Mouse (Mus musculus): ENCODE results near the gene Zfp655.
"Not testable (repeated sequence)": the region's sequence is repeated elsewhere in the genome, so short reads cannot be mapped to it uniquely, and the experiment has no call there.

Gene Zfp655

DNA sequence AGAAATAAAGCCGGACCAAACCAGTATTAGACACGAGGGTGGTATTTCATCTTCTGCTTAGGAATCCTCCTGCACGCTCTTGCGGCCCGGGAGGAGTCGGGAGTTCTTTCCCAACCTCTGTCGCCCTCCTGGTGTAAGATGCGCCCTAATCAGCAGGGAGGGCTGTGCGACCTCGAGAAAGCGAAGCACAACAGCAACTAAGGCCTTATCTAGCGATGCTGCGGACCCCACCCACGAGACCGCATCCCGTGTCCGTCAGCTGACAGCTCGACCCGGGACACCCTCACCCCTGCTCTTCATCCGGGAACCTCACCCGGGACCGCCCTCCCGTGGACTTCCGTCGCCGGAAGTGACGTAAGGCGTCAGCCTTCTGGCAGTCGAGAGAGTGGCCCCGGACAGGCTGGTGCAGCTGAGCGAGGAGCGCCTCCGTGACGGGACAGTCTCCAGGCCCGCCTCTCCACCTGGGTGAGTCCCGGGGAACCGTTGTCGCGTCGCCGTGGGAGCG is at the start of gene Zfp655:
Gene Zfp655 (plus strand): TSS at position 349 of the 505 bp plus-strand sequence.
- peak; percentile 98 for DNase-seq (ENCODE audit: low read depth, low spot score)

DNA sequence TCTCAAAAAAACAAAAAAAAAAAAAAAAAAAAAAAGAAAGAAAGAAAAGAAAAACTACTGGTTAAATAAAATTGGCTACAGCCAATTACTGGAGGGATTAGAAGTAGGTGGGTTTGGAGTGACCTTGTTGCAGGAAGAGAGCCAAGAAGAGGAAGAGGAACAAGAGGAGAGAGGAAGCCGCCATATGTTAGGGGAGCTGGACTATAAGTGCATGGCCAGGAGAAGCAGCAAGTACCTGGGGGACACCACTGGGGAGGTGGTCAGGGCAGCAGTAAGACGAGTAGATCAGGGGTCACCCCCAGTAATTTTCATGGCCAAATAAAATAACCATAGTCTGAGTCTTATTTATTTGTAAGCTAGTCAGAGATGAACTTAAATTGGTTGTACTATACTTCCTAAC is 46.3 kb upstream of the Zfp655 start:
- no peak for DNase-seq (ENCODE audit: low read depth, low spot score)

DNA sequence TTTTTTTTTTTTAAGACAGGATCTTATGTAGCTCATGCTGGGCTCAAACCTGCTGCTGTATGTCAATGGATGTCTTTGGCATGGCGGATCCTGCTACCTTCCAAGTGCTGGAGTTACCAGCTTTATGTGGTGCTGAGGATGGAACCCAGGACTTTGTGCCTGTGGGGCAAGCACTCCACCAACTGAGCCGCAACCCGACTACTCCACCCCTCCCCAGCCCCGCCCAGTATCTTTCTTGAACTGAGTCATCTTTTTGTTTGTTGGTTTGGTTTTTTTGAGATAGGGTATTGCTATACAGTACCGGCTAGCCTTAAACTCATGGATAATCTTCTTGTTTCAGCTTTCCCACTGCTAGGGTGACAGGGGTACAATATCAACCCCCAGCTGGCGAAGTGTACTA is 42.1 kb upstream of the Zfp655 start:
- no peak for DNase-seq (ENCODE audit: low read depth, low spot score)

DNA sequence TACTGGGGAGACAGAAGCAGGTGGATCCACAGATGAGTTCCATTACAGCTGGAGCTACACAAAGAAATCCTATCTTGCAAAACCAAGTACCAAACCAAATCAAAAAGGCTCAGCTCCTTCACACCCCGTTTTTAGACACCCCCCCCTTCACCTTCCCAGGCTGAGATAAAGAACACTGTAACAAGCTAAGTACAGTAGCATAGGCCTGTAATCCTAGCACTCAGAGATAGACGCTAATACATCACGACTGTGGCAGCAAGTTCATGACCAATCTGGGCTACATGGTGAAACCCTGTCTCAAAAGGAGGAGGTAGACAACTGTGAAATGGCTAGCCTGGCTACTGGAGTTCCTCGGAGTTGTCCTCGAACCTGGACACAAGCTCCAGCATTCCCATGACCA is 41.1 kb upstream of the Zfp655 start:
- DNase-seq (ENCODE audit: low read depth, low spot score) = no peak

DNA sequence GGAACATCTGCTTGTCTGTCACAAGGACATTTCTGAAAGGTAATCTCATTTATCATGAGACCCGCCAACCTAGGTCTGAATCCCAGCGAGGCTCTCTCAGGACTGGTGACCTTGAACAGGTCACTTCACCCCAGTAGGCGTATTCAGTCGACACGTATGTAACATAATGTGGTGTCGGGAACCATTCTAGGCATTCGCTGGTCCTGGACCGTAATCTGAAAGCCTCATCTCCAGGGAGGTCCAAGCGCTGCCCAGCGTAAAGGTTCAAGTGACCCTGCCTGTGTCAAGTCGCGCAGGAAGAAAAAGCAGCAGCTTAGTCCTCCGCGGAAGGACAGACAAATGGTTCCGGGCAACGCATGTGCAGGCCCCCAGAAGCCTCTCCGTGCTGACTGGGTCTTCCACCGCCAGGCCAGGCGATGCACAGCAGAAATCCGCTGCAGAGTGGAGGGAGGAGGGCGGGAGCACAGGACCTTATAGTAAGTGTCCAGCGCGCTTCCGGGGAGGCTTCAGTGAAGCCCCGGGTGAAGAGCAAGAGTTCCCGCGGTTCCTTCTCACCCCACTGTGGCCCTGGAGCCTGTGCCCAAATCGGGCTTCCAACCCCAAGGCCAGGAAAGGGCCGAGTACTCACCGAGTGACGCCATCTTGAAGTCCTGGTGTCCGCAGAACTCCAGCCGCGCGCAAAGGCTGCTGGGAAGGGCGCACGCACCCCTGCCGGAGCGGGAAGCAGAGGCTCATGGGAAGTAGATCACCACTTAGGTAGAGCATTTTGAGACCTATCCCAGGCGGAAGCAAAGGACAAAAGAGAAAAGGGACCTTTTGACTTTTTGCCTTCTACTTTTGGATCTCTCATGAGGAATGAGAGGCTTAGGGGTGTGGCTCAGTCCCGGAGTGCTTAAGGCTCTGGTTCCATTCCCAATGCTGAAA is 40.4 kb upstream of the Zfp655 start:
- DNase-seq (ENCODE audit: low read depth, low spot score) = peak; percentile 90

DNA sequence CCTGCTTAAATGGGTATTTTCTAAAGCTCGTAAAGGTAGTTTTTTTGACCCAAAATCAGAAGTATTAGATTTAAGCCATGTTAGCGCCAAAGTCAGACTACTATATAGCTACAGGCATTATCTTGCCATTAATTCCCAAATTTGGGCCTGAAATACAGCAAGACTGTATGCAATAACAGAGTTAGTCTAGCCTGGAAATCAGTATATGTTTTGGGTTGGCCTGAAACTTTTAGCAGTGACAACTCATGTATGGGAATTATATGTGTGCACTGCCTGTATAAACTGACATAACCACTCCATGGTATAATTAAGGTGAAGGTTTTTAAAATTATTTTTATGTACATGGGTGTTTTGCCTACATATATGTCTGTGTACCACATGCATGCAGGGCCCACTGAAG is 39.6 kb upstream of the Zfp655 start, which contains the start of gene Atp5j2:
Gene Atp5j2 (minus strand): TSS at position 101 of the 400 bp plus-strand sequence.
- no peak for DNase-seq (ENCODE audit: low read depth, low spot score)

DNA sequence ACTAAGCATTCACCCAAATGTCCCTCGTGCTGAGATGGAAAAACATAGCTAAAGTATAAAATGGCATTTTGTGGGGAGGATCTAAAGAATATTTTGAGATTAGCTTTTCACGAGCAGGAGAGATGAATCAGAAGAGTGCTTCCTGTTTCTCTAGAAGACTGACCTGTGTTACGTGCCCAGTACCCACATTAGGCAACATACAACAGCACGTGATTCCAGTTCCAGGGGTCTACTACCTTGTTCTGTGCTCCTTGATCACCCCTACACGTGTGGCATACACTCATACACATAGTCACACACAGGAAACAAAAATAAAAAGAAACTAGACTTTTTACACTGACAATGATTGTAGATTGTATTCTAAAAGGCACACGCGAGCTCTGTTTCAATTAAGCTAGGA is 31.1 kb upstream of the Zfp655 start:
- no peak for DNase-seq (ENCODE audit: low read depth, low spot score)

DNA sequence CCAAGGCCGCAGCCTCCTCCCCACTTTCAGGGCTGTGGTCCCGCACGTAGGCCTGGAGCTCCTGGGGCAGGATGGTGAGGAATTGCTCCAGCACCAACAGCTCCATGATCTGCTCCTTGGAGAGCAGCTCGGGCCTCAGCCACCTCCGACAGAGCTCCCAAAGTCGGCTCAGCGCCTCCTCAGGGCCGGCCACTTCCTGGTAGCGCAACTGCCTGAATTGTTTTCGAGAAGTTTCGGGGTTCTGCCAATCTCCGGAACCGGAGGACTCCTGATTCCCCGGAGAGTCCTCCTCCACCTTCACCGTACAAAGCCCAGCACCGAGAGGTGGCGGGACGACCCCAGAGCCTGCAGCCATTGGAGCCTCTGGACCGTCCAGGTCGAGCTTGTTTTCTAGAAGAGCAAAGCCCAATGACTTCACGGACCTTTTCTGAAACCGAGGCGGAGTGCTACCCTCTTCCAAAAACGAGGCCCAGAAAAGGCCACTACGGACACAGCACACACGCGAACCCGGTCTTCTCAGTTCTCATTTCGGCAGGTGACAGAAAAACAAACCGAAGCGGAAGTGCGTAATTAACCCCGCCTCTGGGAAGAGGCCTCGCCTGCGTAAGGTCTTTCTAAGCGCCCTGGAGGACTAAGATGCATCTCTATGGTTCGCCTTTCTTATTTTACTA is 30.1 kb upstream of the Zfp655 start, which contains the start of gene Zkscan14:
Gene Zkscan14 (minus strand): TSS at position 548 of the 671 bp plus-strand sequence.
- DNase-seq (ENCODE audit: low read depth, low spot score) = peak; percentile 93

DNA sequence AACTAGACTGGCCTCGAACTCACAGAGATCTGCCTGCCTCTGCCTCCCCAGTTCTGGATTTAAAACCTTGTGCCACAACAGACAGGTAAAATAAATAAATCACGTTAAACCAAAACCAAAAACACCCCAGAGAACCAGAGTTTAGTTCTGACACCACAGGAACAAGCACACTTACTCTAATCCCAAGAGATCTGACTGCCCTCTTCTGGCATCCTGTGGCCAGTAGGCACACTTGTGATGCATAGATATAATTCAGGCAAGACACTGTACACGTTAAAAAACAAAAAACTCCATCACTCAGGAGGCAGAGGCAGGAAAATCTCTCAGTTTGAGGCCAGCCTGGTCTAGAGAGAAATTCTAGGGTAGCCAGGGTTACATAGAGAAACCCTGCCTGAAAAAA is 29.1 kb upstream of the Zfp655 start:
- DNase-seq (ENCODE audit: low read depth, low spot score) = no peak

DNA sequence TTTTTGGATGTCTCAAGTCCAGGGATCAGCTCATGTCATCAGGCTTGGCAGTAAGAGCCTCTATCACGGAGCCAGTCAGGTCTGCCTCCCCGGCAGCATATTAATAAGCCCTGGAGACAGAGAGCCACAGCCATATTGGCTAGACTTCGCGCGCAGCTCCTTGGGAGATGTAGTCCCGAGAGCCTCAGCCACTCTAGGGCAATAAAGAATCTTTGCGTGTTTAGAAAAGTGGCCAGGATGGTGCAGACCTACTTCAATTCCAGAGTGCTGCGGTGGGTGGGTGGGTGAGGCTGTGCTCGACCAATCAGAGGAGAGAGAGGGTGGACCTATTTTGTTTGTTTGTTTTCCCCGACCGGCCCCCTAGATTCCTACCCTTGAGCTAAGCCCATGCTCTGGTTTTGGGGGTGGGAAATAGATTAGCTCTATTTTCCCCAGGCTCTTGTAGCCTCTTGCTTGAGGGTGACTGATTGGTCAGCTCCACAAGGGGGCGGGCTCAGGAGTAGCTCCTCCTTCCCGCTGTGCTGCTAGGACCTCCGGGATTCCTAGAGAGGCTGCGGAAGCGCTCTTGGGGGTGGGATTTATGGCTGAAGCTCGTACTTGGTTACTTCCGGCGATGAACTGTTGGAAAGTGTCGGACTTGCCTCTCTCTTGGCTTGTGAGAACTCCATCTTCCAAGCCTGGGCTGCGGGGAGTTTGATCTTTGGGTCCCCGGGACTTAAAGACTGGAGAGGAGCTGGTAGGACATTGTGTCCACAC is 27.4 kb upstream of the Zfp655 start, which contains the start of gene Zkscan5:
Gene Zkscan5 (plus strand): TSS at position 627 of the 756 bp plus-strand sequence.
- DNase-seq (ENCODE audit: low read depth, low spot score) = peak; percentile 98

DNA sequence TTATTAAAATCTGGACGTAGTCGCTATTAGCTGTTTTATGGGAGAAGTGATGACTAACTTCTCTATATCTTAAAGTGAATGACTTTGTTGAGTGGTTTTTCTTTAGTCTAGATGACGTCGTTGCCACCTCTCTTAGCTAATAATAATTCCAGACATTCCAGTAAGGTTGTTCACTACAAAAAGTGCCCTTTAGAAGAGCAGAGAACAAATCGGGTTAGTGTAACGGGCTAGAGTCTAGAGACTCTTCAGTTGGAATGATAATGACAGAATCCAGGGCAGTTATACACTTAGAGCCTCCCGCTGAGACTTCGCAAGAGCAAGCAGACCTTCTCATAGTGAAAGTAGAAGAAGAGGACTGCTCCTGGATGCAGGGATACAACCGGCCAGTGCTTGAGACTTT is 26.5 kb upstream of the Zfp655 start:
- no peak for DNase-seq (ENCODE audit: low read depth, low spot score)

DNA sequence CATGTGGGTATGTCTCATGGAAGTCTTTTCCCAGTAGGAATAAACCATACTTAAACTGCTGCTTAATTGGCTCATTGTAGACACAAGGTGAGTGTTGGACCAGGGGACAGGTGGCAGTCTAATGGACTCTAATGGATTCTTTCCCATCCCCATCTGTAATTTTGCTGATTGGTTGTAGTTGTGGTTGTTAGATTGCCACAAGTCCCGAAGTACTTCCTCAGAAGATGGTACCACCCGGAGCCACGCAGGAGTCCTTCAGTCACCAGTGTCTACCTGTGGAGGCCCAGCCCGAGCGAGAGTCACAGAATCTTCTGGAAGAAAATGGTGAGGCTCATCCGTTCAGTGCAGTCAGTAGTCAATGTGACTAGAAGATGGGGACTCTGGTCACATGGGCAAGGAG is 24.1 kb upstream of the Zfp655 start:
- DNase-seq (ENCODE audit: low read depth, low spot score) = no peak

DNA sequence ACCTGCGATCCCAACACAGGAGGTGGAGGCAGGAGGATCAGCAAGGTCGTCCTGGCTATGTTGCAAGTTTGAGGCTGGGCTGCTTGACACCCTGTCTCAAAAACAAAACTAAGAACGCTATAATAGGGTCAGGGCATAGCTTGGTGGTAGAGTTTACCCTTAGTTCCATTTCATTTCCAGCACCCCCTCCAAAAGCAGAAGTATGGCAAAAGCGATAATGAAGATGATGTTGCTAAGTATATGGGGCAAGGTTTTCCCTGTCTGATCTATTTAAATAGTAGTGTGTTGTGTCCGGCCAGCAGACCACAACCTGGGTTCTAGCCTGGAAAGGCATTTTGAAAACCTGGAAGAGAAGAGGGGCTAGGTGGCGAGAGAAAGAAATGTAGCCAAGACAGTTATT is 23.6 kb upstream of the Zfp655 start:
- DNase-seq (ENCODE audit: low read depth, low spot score) = no peak

DNA sequence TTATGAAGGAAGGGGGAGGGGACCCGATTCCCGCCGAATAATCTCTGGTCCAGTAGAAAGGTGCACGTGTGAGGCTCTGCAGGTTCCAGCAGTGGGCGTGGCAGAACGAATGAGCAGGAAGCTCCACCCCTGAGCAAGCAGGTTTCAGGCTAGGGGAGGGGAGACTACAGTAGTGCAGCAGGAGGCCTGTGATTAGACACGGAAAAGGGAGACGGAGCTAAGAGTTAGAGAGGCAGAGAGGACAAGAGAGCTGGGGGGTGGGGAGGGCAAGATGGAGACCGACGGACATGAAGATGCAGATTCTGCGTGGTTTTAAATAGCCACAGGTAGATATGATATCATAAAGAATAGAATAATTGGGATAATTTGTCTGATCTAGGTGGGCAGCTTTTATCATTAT is 23.1 kb upstream of the Zfp655 start:
- DNase-seq (ENCODE audit: low read depth, low spot score) = not testable (repeated sequence)

DNA sequence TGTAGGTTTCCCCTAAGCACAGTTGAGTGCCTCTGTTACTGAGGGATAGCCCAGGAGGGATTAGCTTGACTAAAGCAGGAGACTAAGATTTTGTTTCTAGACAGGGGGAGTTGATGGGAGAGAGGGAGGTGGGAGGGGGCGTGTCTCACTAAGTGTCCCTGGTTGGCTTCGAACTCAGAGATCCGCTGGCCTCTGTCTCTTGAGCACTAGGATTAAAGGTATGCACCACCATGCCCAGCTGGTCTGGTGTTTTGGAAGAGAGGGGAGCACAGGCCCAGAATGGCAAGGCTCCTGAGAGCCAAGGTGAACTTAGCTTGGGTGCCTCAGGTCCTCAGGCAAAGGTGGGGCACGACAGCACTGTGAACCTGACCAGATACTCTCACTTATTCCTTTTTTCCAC is 20.2 kb upstream of the Zfp655 start:
- no peak for DNase-seq (ENCODE audit: low read depth, low spot score)

DNA sequence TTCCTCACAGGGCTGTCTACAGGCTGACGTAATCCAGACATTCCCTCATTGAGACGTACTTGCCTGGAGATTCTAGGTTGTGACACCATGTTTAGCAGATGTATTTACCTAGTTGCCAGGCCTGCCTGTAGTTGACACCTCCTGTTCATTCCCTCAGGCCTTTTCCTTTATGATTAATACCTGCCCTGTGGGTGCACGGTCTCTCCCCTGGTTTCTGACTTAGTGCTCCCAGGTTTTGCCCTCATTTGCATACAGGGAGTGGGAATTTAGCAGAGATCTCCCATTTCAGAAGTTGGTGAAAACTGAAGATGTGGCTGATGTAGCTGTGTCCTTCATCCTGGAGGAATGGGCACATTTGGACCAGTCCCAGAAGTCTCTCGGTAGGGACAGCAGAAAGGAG is 19.3 kb upstream of the Zfp655 start:
- DNase-seq (ENCODE audit: low read depth, low spot score) = no peak

DNA sequence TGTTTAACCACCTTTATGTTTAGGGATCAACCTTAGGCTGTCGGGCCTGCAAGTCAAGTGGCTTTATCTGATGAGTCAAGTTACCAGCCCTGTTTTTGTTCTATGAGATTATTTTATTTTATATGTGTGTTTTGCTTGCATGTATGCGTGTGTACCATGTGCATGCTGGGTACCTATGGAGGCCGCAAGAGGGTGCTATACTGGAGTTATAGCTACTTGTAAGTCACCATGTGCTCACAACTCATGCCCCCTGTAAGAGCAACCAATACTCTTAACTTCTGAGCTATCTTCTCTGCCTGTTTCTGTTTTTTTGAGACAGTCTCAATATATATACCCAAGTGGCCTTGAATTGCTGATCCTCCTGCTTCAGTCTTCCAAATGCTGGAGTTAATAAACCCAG is 18.0 kb upstream of the Zfp655 start:
- no peak for DNase-seq (ENCODE audit: low read depth, low spot score)

DNA sequence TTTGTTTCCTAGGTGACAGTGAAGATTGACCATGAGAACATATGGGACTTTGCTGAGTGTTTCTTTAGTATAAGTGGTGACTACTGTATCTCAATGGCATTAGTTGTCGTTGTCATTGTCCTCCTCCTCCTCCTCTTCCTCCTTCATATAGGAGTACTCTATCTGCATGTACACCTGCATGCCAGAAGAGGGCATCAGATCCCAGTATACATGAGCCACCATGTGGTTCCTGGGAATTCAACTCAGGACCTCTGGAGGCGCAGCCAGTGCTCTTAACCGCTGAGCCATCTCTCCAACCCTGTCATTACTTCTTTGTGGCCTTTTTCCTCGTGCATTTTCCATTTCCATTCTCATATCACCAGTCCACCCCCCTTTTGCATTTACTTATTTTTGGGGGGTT is 16.8 kb upstream of the Zfp655 start:
- DNase-seq (ENCODE audit: low read depth, low spot score) = peak; percentile 19

DNA sequence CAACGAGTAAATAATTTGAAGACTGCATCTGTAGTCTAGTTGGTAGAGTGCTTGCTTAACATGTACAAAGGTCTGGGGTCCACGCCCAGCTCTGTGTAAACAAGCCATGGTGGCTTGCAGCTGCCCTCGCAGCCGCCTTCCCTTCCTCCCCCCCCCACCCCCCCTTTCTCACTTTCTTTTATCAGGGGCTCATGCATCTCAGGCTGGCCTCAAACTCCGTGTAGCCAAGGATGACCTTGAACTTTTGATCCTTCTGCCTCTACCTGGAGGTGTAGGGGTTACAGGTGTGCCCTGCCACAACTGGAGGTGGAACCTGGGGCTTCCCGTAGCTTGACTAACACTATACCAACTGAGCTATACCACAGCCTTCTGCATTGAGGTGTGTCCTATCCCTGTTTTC is 13.8 kb upstream of the Zfp655 start:
- DNase-seq (ENCODE audit: low read depth, low spot score) = no peak

DNA sequence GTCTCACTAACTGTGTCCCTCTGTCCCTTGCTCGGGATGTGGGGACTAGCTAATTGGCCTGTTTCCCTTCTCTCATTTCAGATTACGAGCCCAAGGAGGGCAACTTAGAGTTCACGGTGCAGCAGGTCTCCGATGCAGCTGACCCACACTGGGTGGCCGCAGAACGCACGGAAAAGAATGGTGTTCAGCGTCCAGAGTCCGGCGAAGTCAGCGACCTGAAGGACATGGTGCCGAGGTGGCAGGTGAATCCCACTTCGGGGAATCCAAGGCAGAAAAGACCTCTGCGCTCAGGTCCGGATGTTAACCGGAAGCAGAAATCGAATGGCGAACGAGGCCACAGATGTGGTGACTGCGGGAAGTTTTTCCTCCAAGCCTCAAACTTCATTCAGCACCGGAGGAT is 13.3 kb upstream of the Zfp655 start:
- DNase-seq (ENCODE audit: low read depth, low spot score) = no peak

DNA sequence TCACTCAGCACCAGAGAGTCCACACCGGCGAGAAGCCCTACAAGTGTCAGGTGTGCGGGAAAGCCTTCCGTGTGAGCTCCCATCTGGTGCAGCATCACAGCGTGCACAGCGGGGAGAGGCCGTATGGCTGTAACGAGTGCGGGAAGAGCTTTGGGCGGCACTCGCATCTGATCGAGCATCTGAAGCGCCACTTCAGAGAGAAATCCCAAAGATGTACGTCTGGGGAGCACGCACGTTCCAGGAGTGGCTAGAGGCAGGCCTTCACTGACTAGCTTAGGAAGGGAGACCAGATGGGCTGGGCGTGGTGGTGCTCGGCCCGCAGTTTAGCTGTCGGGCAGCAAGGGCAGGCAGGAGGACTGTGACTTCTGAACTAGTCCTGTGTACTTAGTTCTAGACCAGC is 12.8 kb upstream of the Zfp655 start:
- DNase-seq (ENCODE audit: low read depth, low spot score) = no peak

DNA sequence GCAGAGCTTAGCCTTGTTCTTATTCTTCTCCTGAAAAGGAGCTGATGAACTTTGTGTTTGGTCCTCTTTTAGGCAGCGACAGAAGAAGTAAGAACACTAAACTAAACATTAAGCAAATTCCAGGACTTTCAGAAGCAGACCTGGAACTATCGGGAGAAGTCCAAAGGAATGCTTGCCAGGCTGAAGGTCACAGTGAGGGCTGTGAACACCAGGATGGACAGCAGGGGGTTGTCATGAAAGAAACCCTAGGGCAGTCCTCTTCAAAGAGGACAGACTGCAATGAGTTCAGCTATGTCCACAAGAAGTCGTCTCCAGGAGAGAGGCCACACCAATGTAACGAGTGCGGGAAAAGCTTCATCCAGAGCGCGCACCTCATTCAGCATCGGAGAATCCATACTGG is 11.5 kb upstream of the Zfp655 start:
- no peak for DNase-seq (ENCODE audit: low read depth, low spot score)
